Mouse (Mus musculus) c-Kit-negative CD71-positive TER-119-positive erythroid progenitor cells, embryonic 14.5 days (primary cell): Measurements from ENCODE around the gene Ugt1a5.

ENCODE experiments used
- DNase-seq: peaks from one replicate; pipeline ENCODE4 v3.0.0-alpha.2; 2013; ENCODE audit warnings: low read depth, low spot score

Gene Ugt1a5

DNA sequence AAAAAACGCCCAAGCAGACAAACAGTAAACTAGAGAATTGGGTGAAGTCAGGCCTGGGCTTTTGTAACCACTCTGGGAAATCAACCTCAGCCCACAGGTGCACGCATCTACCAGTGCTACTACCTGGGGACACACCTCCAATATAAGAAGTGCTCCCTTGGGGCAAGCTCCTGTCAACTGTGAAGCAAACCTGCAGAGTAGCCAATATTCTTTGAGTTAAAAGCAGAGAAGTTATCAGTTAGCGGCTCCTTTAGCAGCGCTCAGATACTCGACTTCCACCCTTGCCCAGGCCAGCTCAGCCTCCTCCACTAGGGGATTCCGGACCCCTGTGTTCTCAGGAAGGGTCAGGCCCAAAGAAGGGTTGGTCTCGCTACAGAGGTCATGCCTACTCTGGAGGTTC, 95.9 kb downstream of the Ugt1a5 start:
- DNase-seq, result no peak

DNA sequence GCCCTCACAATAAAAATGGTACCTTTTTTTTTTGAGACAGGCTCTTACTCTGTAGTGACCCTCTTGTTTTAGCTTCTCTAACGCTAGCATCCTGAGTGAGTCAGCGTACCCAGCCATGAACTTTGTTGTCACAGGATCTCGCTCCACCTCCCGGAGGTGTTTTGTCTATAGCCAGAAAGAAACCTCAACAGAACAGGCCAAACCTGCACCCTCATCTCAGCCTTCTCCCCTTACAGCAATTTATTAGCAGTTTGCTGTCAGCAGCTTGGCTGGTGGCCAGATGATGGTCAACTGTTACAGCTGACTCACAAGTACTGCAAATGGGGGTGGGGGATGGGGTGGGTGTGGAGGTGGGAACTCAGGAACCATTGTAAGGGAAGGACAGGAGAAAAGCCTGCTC, 96.4 kb downstream of the Ugt1a5 start:
- DNase-seq, result no peak

DNA sequence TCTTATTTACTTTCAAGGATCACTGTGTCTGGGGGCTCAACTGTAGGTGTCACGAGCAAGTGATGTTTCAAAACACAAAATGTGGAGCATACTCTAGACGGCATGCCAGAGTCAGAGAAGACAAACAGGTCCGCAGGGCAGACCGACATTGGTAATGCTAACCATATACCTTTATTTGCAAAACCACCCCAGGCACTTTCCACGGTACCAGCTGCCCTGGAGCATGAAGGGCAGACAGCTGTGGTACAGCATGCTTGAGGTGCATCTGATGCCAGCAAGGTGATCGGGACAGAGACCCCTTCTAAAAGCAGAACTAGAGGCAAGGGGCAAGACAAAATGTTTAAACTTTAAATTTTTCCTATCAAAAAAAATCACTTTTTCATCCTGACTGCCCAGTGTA, 97.1 kb downstream of the Ugt1a5 start:
- DNase-seq, result no peak

DNA sequence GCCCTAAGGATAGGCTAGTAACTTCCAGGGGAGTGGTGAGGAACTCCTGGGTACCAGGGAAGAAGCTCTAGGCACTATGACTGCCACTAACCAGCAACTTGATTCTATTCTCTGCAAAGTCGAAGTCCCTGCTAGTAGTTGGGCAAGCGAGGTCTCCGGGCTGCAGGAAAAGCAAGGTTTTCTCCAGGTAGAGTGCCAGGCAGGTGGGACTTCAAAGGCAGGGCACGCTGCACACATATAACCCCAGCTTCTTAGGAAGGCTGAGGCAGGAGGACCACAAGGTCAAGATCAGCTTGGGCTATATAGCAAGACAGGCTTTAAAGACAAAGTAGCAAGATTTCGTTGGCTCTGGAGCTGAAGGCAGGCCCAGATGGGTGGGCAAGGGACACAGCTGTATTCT, 98.0 kb downstream of the Ugt1a5 start:
- DNase-seq, result no peak

DNA sequence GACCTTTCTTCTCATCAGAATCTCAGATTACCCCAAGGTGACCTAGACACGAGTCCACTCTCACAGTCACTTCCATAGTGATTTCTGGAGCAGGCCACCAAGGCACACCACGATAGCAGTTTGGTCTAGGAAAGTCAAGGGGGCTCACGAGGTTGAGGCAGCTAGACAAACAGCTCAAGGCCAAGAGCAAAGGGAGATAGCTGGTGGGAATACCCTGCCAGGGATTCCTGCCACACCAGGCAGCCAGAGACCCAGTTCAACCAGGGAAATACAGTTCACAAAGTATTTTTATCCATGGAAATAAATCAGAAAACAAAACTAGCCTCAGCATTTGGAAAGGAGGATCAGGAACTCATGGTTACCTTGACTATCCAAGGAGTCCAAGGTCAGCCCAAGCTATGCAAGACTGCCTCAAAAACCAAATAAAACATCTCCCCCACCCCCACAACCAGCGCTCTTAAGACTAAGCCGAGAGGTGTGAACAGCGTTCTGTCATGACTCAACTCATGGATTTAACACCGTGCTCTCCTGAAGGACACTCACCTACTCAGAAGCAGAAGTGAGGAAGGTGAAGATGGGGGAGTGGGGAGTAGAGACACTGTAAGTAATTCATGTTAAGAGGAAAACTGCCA, 98.5 kb downstream of the Ugt1a5 start:
- DNase-seq, result no peak

DNA sequence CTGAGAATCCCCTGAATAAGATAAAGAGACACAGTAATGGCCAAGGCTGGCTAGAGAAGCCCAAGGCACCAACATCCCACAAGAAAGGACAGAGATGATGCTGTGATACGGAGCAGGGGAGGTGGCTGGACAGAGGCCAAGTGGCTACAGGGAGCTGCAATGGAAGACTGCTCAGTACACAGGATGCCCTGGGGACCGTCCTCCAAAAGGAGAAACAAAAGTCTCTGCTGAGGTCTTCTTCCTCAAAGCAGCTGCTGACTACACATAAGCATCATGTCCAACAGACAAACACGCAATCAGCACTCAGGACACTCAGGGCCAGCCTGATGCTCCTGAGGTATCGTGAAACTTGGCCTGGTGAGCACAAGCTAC, 99.0 kb downstream of the Ugt1a5 start:
- no peak for DNase-seq

DNA sequence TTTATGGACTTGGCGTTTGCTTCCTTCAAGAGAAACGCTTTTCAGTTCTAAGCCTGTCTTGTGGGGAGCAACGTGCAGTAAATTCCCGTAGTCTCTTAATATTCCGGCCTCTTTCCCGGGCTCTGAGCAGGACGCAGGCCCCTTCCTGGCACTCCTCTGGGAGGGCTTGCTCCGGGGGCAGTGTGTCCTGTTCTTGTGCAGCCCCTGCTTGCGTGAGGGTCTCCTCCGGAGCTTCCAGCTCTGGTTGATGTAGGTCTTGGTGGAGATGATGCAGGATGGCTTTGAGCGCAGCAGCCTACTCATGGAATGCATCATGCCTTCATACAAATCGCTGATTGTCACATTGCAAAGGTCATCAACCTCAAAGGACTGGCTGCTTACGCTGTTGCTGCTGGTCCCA, 100.3 kb downstream of the Ugt1a5 start:
- DNase-seq, result no peak

DNA sequence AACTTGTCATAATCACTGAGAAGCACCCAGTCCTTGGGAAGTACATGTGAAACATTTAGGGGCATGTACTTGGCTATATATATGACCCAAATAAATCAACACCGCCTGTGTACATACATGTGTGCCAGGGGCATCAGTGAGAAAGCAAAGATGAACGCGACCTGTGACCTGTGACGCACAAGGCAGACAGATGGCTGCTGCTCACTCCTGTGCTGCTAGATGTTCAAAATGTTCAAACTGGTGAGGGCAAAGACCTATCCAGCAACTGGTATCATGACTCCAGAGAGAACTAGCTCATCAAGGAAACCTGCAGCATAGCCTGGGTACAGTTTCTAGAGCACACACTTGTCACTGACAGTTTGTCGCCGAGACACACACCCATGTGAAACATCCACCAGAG, 101.7 kb downstream of the Ugt1a5 start:
- no peak for DNase-seq

DNA sequence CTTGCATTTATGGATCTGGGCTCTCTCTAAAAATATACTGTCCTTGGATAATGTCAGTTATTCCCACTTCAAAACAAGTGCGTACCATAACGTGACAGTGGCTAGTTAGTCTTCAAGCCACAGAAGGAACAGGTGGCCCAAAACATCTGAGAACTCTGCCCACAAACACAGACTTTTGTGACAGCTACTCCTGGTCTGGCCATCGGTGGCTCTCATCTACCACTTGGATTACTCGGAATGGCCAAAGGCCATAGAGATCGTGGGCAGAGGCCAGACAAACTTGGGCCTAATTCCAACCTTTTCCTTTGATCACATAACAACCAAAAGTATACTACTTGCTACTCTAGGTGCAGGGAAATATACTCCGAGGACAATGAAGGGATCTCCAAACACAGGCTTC, 102.3 kb downstream of the Ugt1a5 start:
- DNase-seq, result no peak
